Mouse (Mus musculus) heart, postnatal 0 days (tissue): Measurements from ENCODE around the gene Il10ra.
A peak's percentile ranks its signal among the peaks of the same experiment; 100 is the strongest.

ENCODE experiments used
- CTCF ChIP-seq: IDR thresholded peaks from 2 replicates; pipeline ENCODE4 v1.5.1; 2016; ENCODE audit warnings: antibody characterized with exemption, control low read depth, low read depth
- EP300 ChIP-seq: IDR thresholded peaks from 2 replicates; pipeline ENCODE4 v1.6.1; 2016; ENCODE audit warnings: antibody characterized with exemption, low read depth

DNA sequence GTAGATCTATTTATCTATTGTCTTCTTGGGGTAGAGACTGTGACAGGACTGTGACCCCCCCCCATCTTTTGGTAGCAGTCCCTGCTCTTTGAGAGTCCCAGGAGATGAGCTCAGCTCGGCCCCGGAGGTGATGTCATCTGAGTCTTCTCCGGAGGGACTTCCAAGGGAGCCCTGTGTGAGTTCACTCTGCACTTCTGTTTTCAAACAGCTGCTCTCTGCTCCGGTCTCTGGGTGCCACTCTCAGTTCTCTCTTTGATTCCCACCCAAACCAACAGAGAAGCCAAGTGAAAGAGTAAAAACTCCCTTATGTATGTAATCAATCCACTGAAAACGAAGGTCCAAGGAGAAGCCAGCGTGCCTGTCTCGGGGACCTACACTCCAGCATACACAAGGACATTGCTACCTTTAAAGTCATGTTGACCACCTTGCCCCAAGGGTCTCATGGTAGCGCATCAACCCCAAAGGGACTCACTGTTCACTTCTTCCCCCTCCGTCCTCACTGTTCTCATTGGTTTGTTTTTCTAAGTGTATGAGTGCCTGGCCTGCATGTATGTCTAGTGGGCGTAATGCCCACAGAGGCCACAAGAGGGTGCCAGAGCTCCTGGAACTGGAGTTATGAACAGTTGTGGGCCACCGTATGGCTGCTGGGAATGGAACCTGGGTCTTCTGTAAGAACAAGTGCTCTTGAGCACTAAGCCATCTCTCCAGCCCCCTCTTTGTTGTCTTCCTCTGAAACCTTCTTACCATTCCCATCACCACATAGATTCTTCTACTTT lies 30.5 kb upstream of the Il10ra start:
- TF ChIP-seq CTCF (peak; percentile 56), EP300 (no peak)
